Mouse (Mus musculus): ENCODE measurements at regions not wholly inside any gene's neighbourhood (a gene's known extent, or its start where the extent isn't known, plus 50 kb on each side); places are given as distances from the start of the nearest gene placed in this dataset.

- TF ChIP-seq CTCF (conservative IDR thresholded peaks at IDR 0.05; ENCODE audit: low read length) (no peak), NANOG (IDR thresholded peaks at IDR 0.05; ENCODE audit: borderline replicate concordance, low read length) (no peak), POU5F1 (IDR thresholded peaks at IDR 0.05; ENCODE audit: borderline replicate concordance, low read length) (no peak)
These were observed 81.7 kb upstream of the 1700016C15Rik start for GRCm38 (mm10) chr1:177647876-177648275.

All from E14TG2a.4 (cell line).